Mouse (Mus musculus): Measurements from ENCODE around the gene Cyp4v3. TPM values are rescaled to one million over a fixed set of nuclear protein-coding genes. Genes with fewer than 3 reads are reported as not detected.

Cyp4v3 gene
- polyA plus RNA-seq, 1 experiment: 0.63 TPM

GRCm38 (mm10) chr8:45308366-45308765 is 24.6 kb downstream of the Cyp4v3 start, which contains the start of gene Gm45753:
Gene Gm45753 (minus strand): TSS chr8:45308466.
- Histone ChIP-seq H3K9me3 (replicated peaks; ENCODE audit: control insufficient read depth, insufficient read depth, low read length, poor library complexity, severe bottlenecking) (no peaks in the 10 kb centered on the region), H3K9ac (ENCODE audit: low read depth, poor library complexity, severe bottlenecking) (no peak within 1 kb of the TSS), H3K27ac (ENCODE audit: insufficient read depth, low read length) (no peak within 1 kb of the TSS), H3K36me3 (ENCODE audit: control insufficient read depth, insufficient read depth, low read length, poor library complexity, severe bottlenecking) (no peaks in the 10 kb centered on the region), H3K27me3 (ENCODE audit: control insufficient read depth, insufficient read depth, low read length, poor library complexity, severe bottlenecking) (no peaks in the 10 kb centered on the region), H3K4me3 (ENCODE audit: low read depth, low read length) (no peak within 1 kb of the TSS), H3K4me1 (ENCODE audit: control insufficient read depth, insufficient read depth, low read length) (no peaks in the 10 kb centered on the region)
- no peak for TF ChIP-seq POLR2A (IDR thresholded peaks at IDR 0.05; ENCODE audit: insufficient read depth, low read length)
- TF ChIP-seq EP300 (IDR thresholded peaks at IDR 0.05; ENCODE audit: insufficient read depth, low read depth, low read length): no peak
- no peak for TF ChIP-seq CTCF (IDR thresholded peaks at IDR 0.05; ENCODE audit: low read depth, low read length)

- TF ChIP-seq CTCF (IDR thresholded peaks at IDR 0.05; ENCODE audit: low read depth, low read length): no peak
- TF ChIP-seq EP300 (IDR thresholded peaks at IDR 0.05; ENCODE audit: insufficient read depth, low read depth, low read length): no peak
- no peak for TF ChIP-seq POLR2A (IDR thresholded peaks at IDR 0.05; ENCODE audit: insufficient read depth, low read length)
- Histone ChIP-seq H3K36me3 (ENCODE audit: control insufficient read depth, insufficient read depth, low read length, poor library complexity, severe bottlenecking) (no peaks in the 10 kb centered on the region), H3K9ac (ENCODE audit: low read depth, poor library complexity, severe bottlenecking) (no peak overlapping the region), H3K9me3 (replicated peaks; ENCODE audit: control insufficient read depth, insufficient read depth, low read length, poor library complexity, severe bottlenecking) (no peaks in the 10 kb centered on the region), H3K27ac (ENCODE audit: insufficient read depth, low read length) (no peak overlapping the region), H3K4me3 (ENCODE audit: low read depth, low read length) (no peak overlapping the region), H3K4me1 (ENCODE audit: control insufficient read depth, insufficient read depth, low read length) (no peaks in the 10 kb centered on the region), H3K27me3 (ENCODE audit: control insufficient read depth, insufficient read depth, low read length, poor library complexity, severe bottlenecking) (no peaks in the 10 kb centered on the region; the same call in 1 of the 2 replicates)
Observed at GRCm38 (mm10) chr8:45305479-45305878, 27.5 kb downstream of the Cyp4v3 start.

- H3K27me3 ChIP-seq (ENCODE audit: control insufficient read depth, insufficient read depth, low read length, poor library complexity, severe bottlenecking): no peaks in the 10 kb centered on the region; the same call in 1 of the 2 replicates
- no peaks in the 10 kb centered on the region for H3K9me3 ChIP-seq (replicated peaks; ENCODE audit: control insufficient read depth, insufficient read depth, low read length, poor library complexity, severe bottlenecking)
- no peak overlapping the region for H3K27ac ChIP-seq (ENCODE audit: insufficient read depth, low read length)
- no peaks in the 10 kb centered on the region for H3K4me1 ChIP-seq (ENCODE audit: control insufficient read depth, insufficient read depth, low read length)
- no peak overlapping the region for H3K4me3 ChIP-seq (ENCODE audit: low read depth, low read length)
- H3K36me3 ChIP-seq (ENCODE audit: control insufficient read depth, insufficient read depth, low read length, poor library complexity, severe bottlenecking): no peaks in the 10 kb centered on the region
- TF ChIP-seq EP300 (IDR thresholded peaks at IDR 0.05; ENCODE audit: insufficient read depth, low read depth, low read length) (no peak), POLR2A (IDR thresholded peaks at IDR 0.05; ENCODE audit: insufficient read depth, low read length) (no peak), CTCF (IDR thresholded peaks at IDR 0.05; ENCODE audit: low read depth, low read length) (no peak)
- H3K9ac ChIP-seq (ENCODE audit: low read depth, poor library complexity, severe bottlenecking): no peak overlapping the region
Observed at GRCm38 (mm10) chr8:45304354-45304753, 28.7 kb downstream of the Cyp4v3 start.

GRCm38 (mm10) chr8:45302390-45302789 is 30.6 kb downstream of the Cyp4v3 start:
- Histone ChIP-seq H3K9me3 (replicated peaks; ENCODE audit: control insufficient read depth, insufficient read depth, low read length, poor library complexity, severe bottlenecking) (no peaks in the 10 kb centered on the region), H3K27ac (ENCODE audit: insufficient read depth, low read length) (no peak overlapping the region), H3K9ac (ENCODE audit: low read depth, poor library complexity, severe bottlenecking) (no peak overlapping the region), H3K4me3 (ENCODE audit: low read depth, low read length) (no peak overlapping the region), H3K27me3 (ENCODE audit: control insufficient read depth, insufficient read depth, low read length, poor library complexity, severe bottlenecking) (no peaks in the 10 kb centered on the region; the same call in 1 of the 2 replicates), H3K4me1 (ENCODE audit: control insufficient read depth, insufficient read depth, low read length) (no peaks in the 10 kb centered on the region), H3K36me3 (ENCODE audit: control insufficient read depth, insufficient read depth, low read length, poor library complexity, severe bottlenecking) (no peaks in the 10 kb centered on the region)
- TF ChIP-seq POLR2A (IDR thresholded peaks at IDR 0.05; ENCODE audit: insufficient read depth, low read length): no peak
- TF ChIP-seq EP300 (IDR thresholded peaks at IDR 0.05; ENCODE audit: insufficient read depth, low read depth, low read length): no peak
- no peak for TF ChIP-seq CTCF (IDR thresholded peaks at IDR 0.05; ENCODE audit: low read depth, low read length)

- TF ChIP-seq EP300 (IDR thresholded peaks at IDR 0.05; ENCODE audit: insufficient read depth, low read depth, low read length) (no peak), CTCF (IDR thresholded peaks at IDR 0.05; ENCODE audit: low read depth, low read length) (no peak), POLR2A (IDR thresholded peaks at IDR 0.05; ENCODE audit: insufficient read depth, low read length) (no peak)
- Histone ChIP-seq H3K4me1 (ENCODE audit: control insufficient read depth, insufficient read depth, low read length) (no peaks in the 10 kb centered on the region), H3K27ac (ENCODE audit: insufficient read depth, low read length) (no peak overlapping the region), H3K4me3 (ENCODE audit: low read depth, low read length) (no peak overlapping the region), H3K9ac (ENCODE audit: low read depth, poor library complexity, severe bottlenecking) (no peak overlapping the region), H3K9me3 (replicated peaks; ENCODE audit: control insufficient read depth, insufficient read depth, low read length, poor library complexity, severe bottlenecking) (peaks cover 9% of the 10 kb centered on the region; the same call in 1 of the 2 replicates), H3K27me3 (ENCODE audit: control insufficient read depth, insufficient read depth, low read length, poor library complexity, severe bottlenecking) (no peaks in the 10 kb centered on the region), H3K36me3 (ENCODE audit: control insufficient read depth, insufficient read depth, low read length, poor library complexity, severe bottlenecking) (no peaks in the 10 kb centered on the region)
Observed at GRCm38 (mm10) chr8:45295276-45295675, 37.7 kb downstream of the Cyp4v3 start.

- H3K36me3 ChIP-seq (ENCODE audit: control insufficient read depth, insufficient read depth, low read length, poor library complexity, severe bottlenecking): no peaks in the 10 kb centered on the region
- H3K9me3 ChIP-seq (replicated peaks; ENCODE audit: control insufficient read depth, insufficient read depth, low read length, poor library complexity, severe bottlenecking): peaks cover 9% of the 10 kb centered on the region; the same call in 1 of the 2 replicates
- H3K9ac ChIP-seq (ENCODE audit: low read depth, poor library complexity, severe bottlenecking): no peak within 1 kb of the TSS
- no peaks in the 10 kb centered on the region for H3K4me1 ChIP-seq (ENCODE audit: control insufficient read depth, insufficient read depth, low read length)
- H3K27me3 ChIP-seq (ENCODE audit: control insufficient read depth, insufficient read depth, low read length, poor library complexity, severe bottlenecking): no peaks in the 10 kb centered on the region
- no peak for TF ChIP-seq EP300 (IDR thresholded peaks at IDR 0.05; ENCODE audit: insufficient read depth, low read depth, low read length)
- TF ChIP-seq CTCF (IDR thresholded peaks at IDR 0.05; ENCODE audit: low read depth, low read length): no peak
- no peak for TF ChIP-seq POLR2A (IDR thresholded peaks at IDR 0.05; ENCODE audit: insufficient read depth, low read length)
- no peak within 1 kb of the TSS for H3K4me3 ChIP-seq (ENCODE audit: low read depth, low read length)
- H3K27ac ChIP-seq (ENCODE audit: insufficient read depth, low read length): no peak within 1 kb of the TSS
Observed at GRCm38 (mm10) chr8:45294687-45295086, 38.3 kb downstream of the Cyp4v3 start, which contains the start of gene Klkb1. Gene Klkb1 (minus strand): TSS chr8:45294859.
